Mouse (Mus musculus) C2C12 (cell line): ENCODE data around the gene Hadh. TPM values are rescaled to one million over a fixed set of nuclear protein-coding genes. Genes with fewer than 3 reads are reported as not detected.

ENCODE experiments used
- H3K27me3 ChIP-seq: one replicate; pipeline ENCODE4 v1.6.1; 2011; ENCODE audit not compliant: control insufficient read depth, insufficient read depth, insufficient read length
- H3K36me3 ChIP-seq: one replicate; pipeline ENCODE4 v1.6.1; 2011; ENCODE audit not compliant: control insufficient read depth, insufficient read depth
- H3K4me3 ChIP-seq: one replicate; pipeline ENCODE4 v1.5.1; 2011; ENCODE audit warnings: mild to moderate bottlenecking, control low read depth; ENCODE audit not compliant: poor library complexity, insufficient read depth, severe bottlenecking
- H3K79me2 ChIP-seq: one replicate; pipeline ENCODE4 v1.6.1; 2011; ENCODE audit not compliant: control insufficient read depth, insufficient read depth
- H3K79me3 ChIP-seq: one replicate; pipeline ENCODE4 v1.6.1; 2011; ENCODE audit warnings: low read depth, control low read depth
- H3ac ChIP-seq: one replicate; pipeline ENCODE3; 2011; ENCODE audit warnings: low read depth; ENCODE audit not compliant: control insufficient read depth, insufficient read length
- CEBPB ChIP-seq: IDR thresholded peaks from one replicate; pipeline ENCODE4 v1.6.1; 2011; ENCODE audit warnings: low read depth, mild to moderate bottlenecking, control low read depth, moderate library complexity
- CTCF ChIP-seq: IDR thresholded peaks from one replicate; pipeline ENCODE4 v1.5.1; 2011; ENCODE audit not compliant: control insufficient read depth, insufficient read depth, insufficient read length
- FOSL1 ChIP-seq: IDR thresholded peaks from one replicate; pipeline ENCODE4 v1.8.0; 2011; ENCODE audit warnings: mild to moderate bottlenecking, low read length; ENCODE audit not compliant: poor library complexity, insufficient read depth, severe bottlenecking
- MAX ChIP-seq: IDR thresholded peaks from one replicate; pipeline ENCODE4 v1.6.1; 2011; ENCODE audit warnings: mild to moderate bottlenecking, control low read depth
- MYOD1 ChIP-seq: IDR thresholded peaks from one replicate; pipeline ENCODE4 v1.6.1; 2011; ENCODE audit warnings: low read depth; ENCODE audit not compliant: control insufficient read depth, insufficient read length
- MYOG ChIP-seq: IDR thresholded peaks from one replicate; pipeline ENCODE4 v1.6.1; 2011; ENCODE audit not compliant: control insufficient read depth, insufficient read length; ENCODE audit errors: extremely low read depth
- USF1 ChIP-seq: IDR thresholded peaks from one replicate; pipeline ENCODE4 v1.6.1; 2011; ENCODE audit warnings: low read depth, mild to moderate bottlenecking, control low read depth, moderate library complexity
- polyA plus RNA-seq: library from polyadenylated mRNA; unstranded; fragments of >200 nt; fragmentation: generic; extraction: Trizol; gene quantifications from one replicate; pipeline ENCODE4 v1.2.1, GENCODE M21; 2012; ENCODE audit warnings: missing spikeins

The Hadh gene
- polyA plus RNA-seq, 1 experiment, result 65.3 TPM

DNA sequence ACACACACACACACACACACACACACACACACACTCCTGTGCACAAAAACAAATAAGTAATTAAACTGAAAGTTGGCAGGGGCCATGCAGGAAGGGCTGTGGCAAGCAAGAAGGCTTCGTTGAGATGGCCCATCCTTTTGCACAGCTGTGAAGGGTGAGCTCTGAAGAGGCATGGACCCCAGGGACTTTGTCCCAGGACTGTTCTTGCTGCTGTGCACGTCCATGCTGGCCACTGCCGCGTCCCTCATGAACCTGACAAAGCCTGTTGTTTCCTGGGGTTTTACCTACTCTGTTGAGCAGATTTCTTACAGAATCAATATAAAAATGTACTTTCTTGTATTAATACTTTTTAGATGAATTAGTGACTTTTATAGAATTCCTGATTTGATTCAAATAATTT lies 20.0 kb upstream of the Hadh start:
- Histone ChIP-seq H3K27me3 (no peaks in the 10 kb centered on the region), H3K79me2 (no peaks in the 10 kb centered on the region), H3ac (no peak overlapping the region), H3K36me3 (no peaks in the 10 kb centered on the region), H3K4me3 (no peak overlapping the region), H3K79me3 (no peaks in the 10 kb centered on the region)
- TF ChIP-seq MYOD1 (no peak), MAX (no peak), CTCF (no peak), FOSL1 (no peak), CEBPB (no peak), MYOG (no peak), USF1 (no peak)

DNA sequence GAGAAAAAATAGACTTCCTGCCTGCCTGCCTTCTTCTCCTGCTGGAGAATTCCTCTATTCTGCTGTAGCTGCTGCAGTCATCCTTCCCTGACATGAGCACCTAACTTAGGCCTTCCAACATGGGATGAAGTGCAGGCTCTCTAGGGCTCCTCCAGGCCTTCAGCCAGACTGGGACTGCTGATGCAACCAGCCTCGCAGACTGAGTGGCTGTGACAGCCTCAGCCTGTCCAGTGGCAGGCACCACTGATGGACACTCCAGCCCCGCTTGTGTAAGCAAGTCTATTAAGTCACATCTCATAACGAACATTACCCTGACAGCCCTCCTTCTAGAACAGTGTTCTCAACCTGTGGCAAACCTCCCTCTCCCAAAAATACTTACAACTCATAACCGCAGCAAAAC lies 2.2 kb upstream of the Hadh start:
- H3K27me3 ChIP-seq, result no peaks in the 10 kb centered on the region
- peaks cover 21% of the 10 kb centered on the region for H3K79me2 ChIP-seq

DNA sequence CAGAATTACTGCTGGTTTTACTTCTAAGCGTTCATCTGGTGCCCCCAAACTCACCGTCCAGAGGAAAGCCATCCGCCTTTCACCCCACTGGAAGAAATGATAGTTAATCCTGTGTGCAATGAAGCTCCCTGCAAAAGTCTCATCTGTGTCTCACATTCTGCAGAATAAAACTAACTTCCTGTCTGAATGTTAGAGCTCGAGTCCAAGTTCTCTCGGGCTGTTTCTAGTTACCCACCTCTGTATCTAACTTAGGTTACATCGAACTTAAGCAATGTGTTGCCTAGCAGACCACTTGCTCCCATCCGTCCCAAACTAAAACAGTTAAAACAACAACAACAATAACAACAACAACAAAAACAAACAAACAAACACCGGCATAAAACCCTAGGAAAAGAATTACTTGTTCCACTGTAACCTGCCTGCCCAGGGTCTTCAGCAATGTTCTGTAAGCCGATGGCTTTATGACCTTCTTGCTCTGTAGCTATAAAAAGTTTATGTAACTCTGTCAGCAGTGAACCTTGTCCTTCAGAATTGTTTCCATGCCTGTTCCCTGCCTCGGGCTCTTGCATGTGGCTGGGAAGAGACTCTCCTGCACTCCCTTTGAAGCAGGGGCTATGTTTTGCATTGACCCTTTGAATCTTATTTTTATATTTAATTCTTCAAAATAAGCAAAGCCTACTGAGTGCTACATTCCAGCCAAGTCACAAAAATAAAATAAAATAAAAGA lies 636 bp upstream of the Hadh start:
- Histone ChIP-seq H3K27me3 (no peaks in the 10 kb centered on the region), H3K4me3 (peak overlapping the region; percentile 50), H3ac (no peak overlapping the region), H3K36me3 (peaks cover 8% of the 10 kb centered on the region), H3K79me3 (peaks cover 5% of the 10 kb centered on the region), H3K79me2 (peaks cover 26% of the 10 kb centered on the region)
- TF ChIP-seq MYOD1, result no peak
- no peak for TF ChIP-seq CEBPB
- TF ChIP-seq CTCF, result no peak
- TF ChIP-seq MYOG, result no peak

More for the DNA sequence above, 2.2 kb upstream of the Hadh start:
- Histone ChIP-seq H3K79me3 (peaks cover 4% of the 10 kb centered on the region), H3ac (no peak overlapping the region), H3K36me3 (peaks cover 3% of the 10 kb centered on the region), H3K4me3 (no peak overlapping the region)
- no peak for TF ChIP-seq MYOG
- TF ChIP-seq MAX, result no peak
- no peak for TF ChIP-seq USF1
- no peak for TF ChIP-seq FOSL1
- TF ChIP-seq CEBPB, result no peak
- no peak for TF ChIP-seq CTCF
- no peak for TF ChIP-seq MYOD1

DNA sequence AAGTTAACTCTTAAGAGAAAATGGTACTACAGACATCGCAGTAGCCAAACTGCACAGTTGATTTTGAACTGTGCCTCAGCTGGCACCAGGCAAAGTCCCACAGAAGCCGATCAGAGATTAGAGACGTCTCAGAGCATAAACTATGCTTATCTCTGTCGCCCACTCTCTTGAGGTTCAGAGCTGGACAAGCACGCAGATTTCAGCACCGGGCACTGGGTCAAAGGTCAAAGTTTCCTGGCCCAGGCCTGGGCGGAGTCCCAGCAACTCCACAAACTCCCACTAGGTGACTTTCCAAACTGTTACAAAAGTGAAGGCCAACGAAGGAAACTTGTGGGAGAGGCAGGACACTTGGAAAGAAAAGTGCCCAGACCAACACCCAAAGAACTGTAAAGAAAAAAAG lies 744 bp downstream of the Hadh start:
- H3K36me3 ChIP-seq, result peaks cover 8% of the 10 kb centered on the region
- peak overlapping the region; percentile 50 for H3K4me3 ChIP-seq
- H3ac ChIP-seq, result peak overlapping the region; percentile 63
- H3K79me3 ChIP-seq, result peaks cover 5% of the 10 kb centered on the region
- no peak for TF ChIP-seq FOSL1
- TF ChIP-seq CEBPB, result no peak
- no peak for TF ChIP-seq CTCF
- no peak for TF ChIP-seq USF1
- no peak for TF ChIP-seq MYOD1
- TF ChIP-seq MYOG, result no peak
- no peak for TF ChIP-seq MAX
- H3K79me2 ChIP-seq, result peaks cover 26% of the 10 kb centered on the region
- H3K27me3 ChIP-seq, result no peaks in the 10 kb centered on the region

DNA sequence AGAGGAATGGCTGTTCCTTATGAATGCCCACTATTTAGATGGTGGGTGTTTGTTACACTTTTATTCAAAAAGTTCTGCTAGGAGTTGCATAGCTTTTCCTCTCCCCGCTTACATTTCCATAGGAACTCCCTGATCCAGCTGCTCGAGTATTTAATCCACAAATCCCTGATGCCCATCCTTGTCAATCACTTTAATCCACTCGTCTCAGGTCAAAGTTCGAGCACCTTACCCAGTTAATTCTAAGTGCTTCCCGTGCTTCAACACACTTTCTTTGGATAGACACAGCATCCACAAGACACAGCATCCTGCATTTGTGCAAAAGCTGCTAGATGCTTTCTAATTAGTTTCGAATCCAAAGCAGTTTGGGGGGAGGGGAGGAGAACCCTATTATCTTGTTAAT lies 1.5 kb downstream of the Hadh start:
- peaks cover 26% of the 10 kb centered on the region for H3K79me2 ChIP-seq
- no peak for TF ChIP-seq MYOG
- no peak for TF ChIP-seq CTCF
- no peak for TF ChIP-seq USF1
- no peak for TF ChIP-seq MAX
- no peak for TF ChIP-seq CEBPB
- no peak overlapping the region for H3ac ChIP-seq
- peaks cover 5% of the 10 kb centered on the region for H3K79me3 ChIP-seq
- H3K4me3 ChIP-seq, result no peak overlapping the region
- peaks cover 8% of the 10 kb centered on the region for H3K36me3 ChIP-seq
- no peaks in the 10 kb centered on the region for H3K27me3 ChIP-seq

DNA sequence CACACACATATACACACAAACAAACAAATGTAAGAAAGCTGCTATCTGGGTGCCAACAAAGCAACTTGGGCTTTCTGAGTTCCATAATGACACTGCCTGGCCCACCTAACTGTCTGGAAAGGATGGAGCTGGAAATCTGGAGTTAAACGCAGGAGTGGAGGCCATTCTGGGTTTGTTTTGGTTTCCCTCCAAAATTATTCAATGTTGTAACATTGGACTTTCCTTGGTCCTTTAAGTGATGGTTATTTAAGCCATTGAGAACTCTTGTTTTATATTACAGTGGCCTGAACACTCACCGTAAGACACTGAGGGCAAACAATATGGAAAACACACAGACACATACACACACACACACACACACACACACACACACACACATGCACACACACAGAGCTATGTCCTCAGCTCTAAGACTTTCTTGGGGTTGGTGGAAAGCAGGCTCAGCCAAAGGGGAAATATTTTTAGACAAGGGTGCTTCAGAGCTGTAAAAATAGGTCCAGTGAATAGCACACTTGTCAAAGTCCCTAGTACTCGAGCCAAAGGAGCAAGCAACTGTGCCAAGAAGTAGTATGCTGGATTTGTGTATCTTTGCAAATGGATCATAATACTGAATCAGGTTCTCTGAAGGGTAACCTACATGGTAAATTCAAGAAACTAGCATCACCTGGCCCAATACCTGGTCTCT lies 5.4 kb downstream of the Hadh start:
- TF ChIP-seq MAX (no peak), FOSL1 (no peak), CTCF (no peak), USF1 (no peak), CEBPB (no peak), MYOD1 (no peak), MYOG (no peak)
- peaks cover 25% of the 10 kb centered on the region for H3K79me2 ChIP-seq

More for the DNA sequence above, 5.4 kb downstream of the Hadh start:
- Histone ChIP-seq H3K27me3 (no peaks in the 10 kb centered on the region), H3K79me3 (peaks cover 7% of the 10 kb centered on the region), H3K4me3 (no peak overlapping the region), H3ac (no peak overlapping the region), H3K36me3 (peaks cover 23% of the 10 kb centered on the region)
